Mouse (Mus musculus): ENCODE measurements around the gene Serinc3. TPM values are rescaled to one million over a fixed set of nuclear protein-coding genes. Genes with fewer than 3 reads are reported as not detected.

Serinc3 gene
- polyA plus RNA-seq, 1 experiment from 2014 or later: 50.1 TPM

GRCm38 (mm10) chr2:163686233-163686632 lies 41.3 kb upstream of the Serinc3 start:
- no peak overlapping the region for H3K4me3 ChIP-seq (ENCODE audit: low read length)
- no peak for ATAC-seq (ENCODE audit: low FRiP score, low TSS enrichment)
- H3K27ac ChIP-seq (ENCODE audit: low read length): peak overlapping the region; percentile 86
- no peaks in the 10 kb centered on the region for H3K27me3 ChIP-seq (ENCODE audit: insufficient read depth, low read length)
- no peaks in the 10 kb centered on the region for H3K9me3 ChIP-seq (ENCODE audit: low read length)
- H3K4me1 ChIP-seq (ENCODE audit: insufficient read depth, low read length): peaks cover 35% of the 10 kb centered on the region
- no peaks in the 10 kb centered on the region for H3K36me3 ChIP-seq (ENCODE audit: insufficient read depth, low read length)
- no peak overlapping the region for H3K4me2 ChIP-seq (replicated peaks; ENCODE audit: low read depth, low read length)
- H3K9ac ChIP-seq (replicated peaks; ENCODE audit: low read length): 0 out of 2 replicates have a peak overlapping the region, but pooled peaks have one; percentile 24
- 77% methylated on average over 5 of the region's 5 CpGs for WGBS

GRCm38 (mm10) chr2:163685761-163686200 lies 40.9 kb upstream of the Serinc3 start:
- peak overlapping the region; percentile 24; the same call in 1 of the 2 replicates for H3K9ac ChIP-seq (replicated peaks; ENCODE audit: low read length)
- ATAC-seq (ENCODE audit: low FRiP score, low TSS enrichment): no peak
- no peaks in the 10 kb centered on the region for H3K9me3 ChIP-seq (ENCODE audit: low read length)
- 55% methylated on average over 6 of the region's 6 CpGs for WGBS
- H3K4me3 ChIP-seq (ENCODE audit: low read length): no peak overlapping the region
- H3K4me2 ChIP-seq (replicated peaks; ENCODE audit: low read depth, low read length): no peak overlapping the region
- no peaks in the 10 kb centered on the region for H3K36me3 ChIP-seq (ENCODE audit: insufficient read depth, low read length)
- H3K27me3 ChIP-seq (ENCODE audit: insufficient read depth, low read length): no peaks in the 10 kb centered on the region
- peak overlapping the region; percentile 86 for H3K27ac ChIP-seq (ENCODE audit: low read length)
- H3K4me1 ChIP-seq (ENCODE audit: insufficient read depth, low read length): peaks cover 33% of the 10 kb centered on the region

GRCm38 (mm10) chr2:163685287-163685686 lies 40.4 kb upstream of the Serinc3 start:
- Histone ChIP-seq H3K27me3 (ENCODE audit: insufficient read depth, low read length) (no peaks in the 10 kb centered on the region), H3K4me3 (ENCODE audit: low read length) (no peak overlapping the region), H3K27ac (ENCODE audit: low read length) (peak overlapping the region; percentile 86; the same call in 1 of the 2 replicates), H3K9me3 (ENCODE audit: low read length) (no peaks in the 10 kb centered on the region), H3K4me2 (replicated peaks; ENCODE audit: low read depth, low read length) (no peak overlapping the region), H3K9ac (replicated peaks; ENCODE audit: low read length) (no peak overlapping the region), H3K4me1 (ENCODE audit: insufficient read depth, low read length) (peaks cover 29% of the 10 kb centered on the region), H3K36me3 (ENCODE audit: insufficient read depth, low read length) (no peaks in the 10 kb centered on the region)
- no peak for ATAC-seq (ENCODE audit: low FRiP score, low TSS enrichment)
- WGBS: 48% methylated on average over 4 of the region's 4 CpGs

- no peak for ATAC-seq (ENCODE audit: low FRiP score, low TSS enrichment)
- Histone ChIP-seq H3K36me3 (ENCODE audit: insufficient read depth, low read length) (no peaks in the 10 kb centered on the region), H3K9ac (replicated peaks; ENCODE audit: low read length) (no peak overlapping the region), H3K4me1 (ENCODE audit: insufficient read depth, low read length) (peaks cover 21% of the 10 kb centered on the region), H3K27me3 (ENCODE audit: insufficient read depth, low read length) (no peaks in the 10 kb centered on the region), H3K4me2 (replicated peaks; ENCODE audit: low read depth, low read length) (no peak overlapping the region), H3K9me3 (ENCODE audit: low read length) (no peaks in the 10 kb centered on the region), H3K27ac (ENCODE audit: low read length) (no peak overlapping the region), H3K4me3 (ENCODE audit: low read length) (no peak overlapping the region)
- WGBS: 89% methylated on average over 2 of the region's 2 CpGs
Observed at GRCm38 (mm10) chr2:163682344-163682743, 37.4 kb upstream of the Serinc3 start.

- no peaks in the 10 kb centered on the region for H3K27me3 ChIP-seq (ENCODE audit: insufficient read depth, low read length)
- no peak overlapping the region for H3K9ac ChIP-seq (replicated peaks; ENCODE audit: low read length)
- no peaks in the 10 kb centered on the region for H3K36me3 ChIP-seq (ENCODE audit: insufficient read depth, low read length)
- no peak overlapping the region for H3K4me3 ChIP-seq (ENCODE audit: low read length)
- H3K4me2 ChIP-seq (replicated peaks; ENCODE audit: low read depth, low read length): no peak overlapping the region
- no peaks in the 10 kb centered on the region for H3K9me3 ChIP-seq (ENCODE audit: low read length)
- 96% methylated on average over 3 of the region's 3 CpGs for whole genome bisulfite sequencing
- no peak overlapping the region for H3K27ac ChIP-seq (ENCODE audit: low read length)
- peaks cover 28% of the 10 kb centered on the region for H3K4me1 ChIP-seq (ENCODE audit: insufficient read depth, low read length)
- ATAC-seq (ENCODE audit: low FRiP score, low TSS enrichment): no peak
Observed at GRCm38 (mm10) chr2:163676745-163677144, 31.8 kb upstream of the Serinc3 start.

GRCm38 (mm10) chr2:163676321-163676720 lies 31.4 kb upstream of the Serinc3 start:
- 90% methylated on average over 4 of the region's 4 CpGs for WGBS
- Histone ChIP-seq H3K27ac (ENCODE audit: low read length) (0 out of 2 replicates have a peak overlapping the region, but pooled peaks have one; percentile 63), H3K4me2 (replicated peaks; ENCODE audit: low read depth, low read length) (no peak overlapping the region)

GRCm38 (mm10) chr2:163675662-163676061 lies 30.7 kb upstream of the Serinc3 start:
- no peaks in the 10 kb centered on the region for H3K36me3 ChIP-seq (ENCODE audit: insufficient read depth, low read length)
- no peak for ATAC-seq (ENCODE audit: low FRiP score, low TSS enrichment)
- no peaks in the 10 kb centered on the region for H3K9me3 ChIP-seq (ENCODE audit: low read length)
- H3K9ac ChIP-seq (replicated peaks; ENCODE audit: low read length): no peak overlapping the region
- H3K4me2 ChIP-seq (replicated peaks; ENCODE audit: low read depth, low read length): no peak overlapping the region
- WGBS: 70% methylated on average over 6 of the region's 6 CpGs
- peak overlapping the region; percentile 63 for H3K27ac ChIP-seq (ENCODE audit: low read length)
- peaks cover 30% of the 10 kb centered on the region for H3K4me1 ChIP-seq (ENCODE audit: insufficient read depth, low read length)
- no peaks in the 10 kb centered on the region for H3K27me3 ChIP-seq (ENCODE audit: insufficient read depth, low read length)
- H3K4me3 ChIP-seq (ENCODE audit: low read length): no peak overlapping the region

More at GRCm38 (mm10) chr2:163676321-163676720, 31.4 kb upstream of the Serinc3 start:
- Histone ChIP-seq H3K9me3 (ENCODE audit: low read length) (no peaks in the 10 kb centered on the region), H3K4me1 (ENCODE audit: insufficient read depth, low read length) (peaks cover 28% of the 10 kb centered on the region), H3K36me3 (ENCODE audit: insufficient read depth, low read length) (no peaks in the 10 kb centered on the region), H3K27me3 (ENCODE audit: insufficient read depth, low read length) (no peaks in the 10 kb centered on the region), H3K9ac (replicated peaks; ENCODE audit: low read length) (no peak overlapping the region), H3K4me3 (ENCODE audit: low read length) (no peak overlapping the region)
- ATAC-seq (ENCODE audit: low FRiP score, low TSS enrichment): no peak

GRCm38 (mm10) chr2:163675144-163675619 lies 30.3 kb upstream of the Serinc3 start:
- H3K4me3 ChIP-seq (ENCODE audit: low read length): no peak overlapping the region
- H3K27me3 ChIP-seq (ENCODE audit: insufficient read depth, low read length): no peaks in the 10 kb centered on the region
- WGBS: 31% methylated on average over 5 of the region's 5 CpGs
- no peak overlapping the region for H3K4me2 ChIP-seq (replicated peaks; ENCODE audit: low read depth, low read length)
- H3K27ac ChIP-seq (ENCODE audit: low read length): peak overlapping the region; percentile 63
- peaks cover 30% of the 10 kb centered on the region for H3K4me1 ChIP-seq (ENCODE audit: insufficient read depth, low read length)
- no peaks in the 10 kb centered on the region for H3K9me3 ChIP-seq (ENCODE audit: low read length)
- no peaks in the 10 kb centered on the region for H3K36me3 ChIP-seq (ENCODE audit: insufficient read depth, low read length)
- no peak overlapping the region for H3K9ac ChIP-seq (replicated peaks; ENCODE audit: low read length)
- ATAC-seq (ENCODE audit: low FRiP score, low TSS enrichment): peak; percentile 89

- no peak overlapping the region for H3K4me3 ChIP-seq (ENCODE audit: low read length)
- H3K9me3 ChIP-seq (ENCODE audit: low read length): no peaks in the 10 kb centered on the region
- peak overlapping the region; percentile 63 for H3K27ac ChIP-seq (ENCODE audit: low read length)
- H3K27me3 ChIP-seq (ENCODE audit: insufficient read depth, low read length): no peaks in the 10 kb centered on the region
- no peaks in the 10 kb centered on the region for H3K36me3 ChIP-seq (ENCODE audit: insufficient read depth, low read length)
- no peak for ATAC-seq (ENCODE audit: low FRiP score, low TSS enrichment)
- H3K4me2 ChIP-seq (replicated peaks; ENCODE audit: low read depth, low read length): no peak overlapping the region
- H3K4me1 ChIP-seq (ENCODE audit: insufficient read depth, low read length): peaks cover 30% of the 10 kb centered on the region
- WGBS: 40% methylated on average over 5 of the region's 5 CpGs
- no peak overlapping the region for H3K9ac ChIP-seq (replicated peaks; ENCODE audit: low read length)
Observed at GRCm38 (mm10) chr2:163674397-163674796, 29.5 kb upstream of the Serinc3 start.

- no peak overlapping the region for H3K4me2 ChIP-seq (replicated peaks; ENCODE audit: low read depth, low read length)
- no peaks in the 10 kb centered on the region for H3K27me3 ChIP-seq (ENCODE audit: insufficient read depth, low read length)
- peaks cover 28% of the 10 kb centered on the region for H3K4me1 ChIP-seq (ENCODE audit: insufficient read depth, low read length)
- H3K27ac ChIP-seq (ENCODE audit: low read length): peak overlapping the region; percentile 53; the same call in 1 of the 2 replicates
- H3K4me3 ChIP-seq (ENCODE audit: low read length): no peak overlapping the region
- no peak for ATAC-seq (ENCODE audit: low FRiP score, low TSS enrichment)
- no peaks in the 10 kb centered on the region for H3K9me3 ChIP-seq (ENCODE audit: low read length)
- no peaks in the 10 kb centered on the region for H3K36me3 ChIP-seq (ENCODE audit: insufficient read depth, low read length)
- H3K9ac ChIP-seq (replicated peaks; ENCODE audit: low read length): no peak overlapping the region
- WGBS: 72% methylated on average over 11 of the region's 11 CpGs
Observed at GRCm38 (mm10) chr2:163670872-163671594, 26.1 kb upstream of the Serinc3 start.
